Mouse (Mus musculus) lung, postnatal 0 days (tissue): ENCODE results near the gene Lhpp. TPM values are rescaled to one million over a fixed set of nuclear protein-coding genes. Genes with fewer than 3 reads are reported as not detected.

Experiments used
- ATAC-seq: fragments of 200-750 bp; cut with Nextera tagmentation; 2 replicates; pipeline ENCODE4 v1.8.0; 2017; ENCODE audit warnings: moderate library complexity
- DNase-seq: peaks from one replicate; pipeline ENCODE4 v3.0.0-alpha.2; 2016; ENCODE audit warnings: low spot score
- H3K27ac ChIP-seq: fragments of 300-500 bp; sonication (generic); 2 replicates; pipeline ENCODE4 v1.5.1; 2014; ENCODE audit warnings: antibody characterized with exemption, mild to moderate bottlenecking, low read length, mixed read lengths
- H3K27me3 ChIP-seq: fragments of 300-500 bp; sonication (generic); replicated peaks from 2 replicates; pipeline ENCODE4 v1.6.1; 2014; ENCODE audit warnings: low read length, mixed read lengths; ENCODE audit not compliant: insufficient read depth
- H3K36me3 ChIP-seq: fragments of 300-500 bp; sonication (generic); 2 replicates; pipeline ENCODE4 v1.6.1; 2014; ENCODE audit warnings: low read length, mixed read lengths; ENCODE audit not compliant: insufficient read depth
- H3K4me1 ChIP-seq: fragments of 300-500 bp; sonication (generic); 2 replicates; pipeline ENCODE4 v1.6.1; 2014; ENCODE audit warnings: antibody characterized with exemption, low read depth, low read length, mixed read lengths; ENCODE audit not compliant: insufficient read depth
- H3K4me2 ChIP-seq: fragments of 300-500 bp; sonication (generic); replicated peaks from 2 replicates; pipeline ENCODE4 v1.6.1; 2014; ENCODE audit warnings: low read depth, mild to moderate bottlenecking, low read length, moderate library complexity, mixed read lengths
- H3K4me3 ChIP-seq: fragments of 300-500 bp; sonication (generic); 2 replicates; pipeline ENCODE4 v1.5.1; 2014; ENCODE audit warnings: low read depth, low read length
- H3K9ac ChIP-seq: fragments of 300-500 bp; sonication (generic); replicated peaks from 2 replicates; pipeline ENCODE4 v1.6.1; 2014; ENCODE audit warnings: low read depth, mild to moderate bottlenecking
- H3K9me3 ChIP-seq: fragments of 300-500 bp; sonication (generic); 2 replicates; pipeline ENCODE4 v1.6.1; 2016; ENCODE audit warnings: low read length, mixed read lengths
- CTCF ChIP-seq: IDR thresholded peaks from 2 replicates; pipeline ENCODE4 v1.5.1; 2016; ENCODE audit warnings: antibody characterized with exemption, mild to moderate bottlenecking
- EP300 ChIP-seq: IDR thresholded peaks from 2 replicates; pipeline ENCODE4 v1.6.1; 2016; ENCODE audit warnings: antibody characterized with exemption, mild to moderate bottlenecking, control low read depth
- WGBS: fragments of 180-500 bp; shearing (Covaris S2); extraction: QIAGEN DNeasy Blood & Tissue Kit; methylation state at CpG from one replicate; pipeline ENCODE4 v1.1.7; 2014; 5-methylcytosine and 5-hydroxymethylcytosine counted together
- polyA plus RNA-seq: library from polyadenylated mRNA; unstranded; fragments of >200 nt; fragmentation: Nextera tagmentation; extraction: Ambion mirVana; gene quantifications from 2 replicates; pipeline ENCODE4 v1.2.1, GENCODE M21; 2015

Gene Lhpp
- polyA plus RNA-seq, 1 experiment from 2014 or later: 5.9 TPM

DNA sequence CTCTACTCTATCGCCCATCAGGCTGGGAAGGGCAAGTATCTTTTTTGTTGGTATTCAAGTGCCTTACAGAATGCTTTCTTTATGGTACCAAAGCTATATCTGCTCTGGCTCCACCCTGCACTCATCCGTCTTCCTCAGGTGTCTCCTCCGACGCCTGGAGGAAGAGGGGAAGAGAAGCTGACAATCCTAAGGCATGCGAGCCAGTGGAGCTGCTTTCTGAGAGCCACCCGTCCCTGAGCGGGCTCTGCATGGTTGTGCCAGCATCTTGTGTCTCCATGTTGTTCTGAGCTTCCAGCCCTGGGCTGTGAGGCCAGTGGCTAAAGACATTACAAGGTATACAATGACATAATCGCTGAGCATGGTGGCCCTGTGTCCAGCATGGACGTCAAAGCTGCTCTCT, 123.8 kb downstream of the Lhpp start:
- Histone ChIP-seq H3K27me3 (no peaks in the 10 kb centered on the region), H3K9me3 (no peaks in the 10 kb centered on the region), H3K27ac (no peak overlapping the region), H3K4me3 (no peak overlapping the region), H3K36me3 (no peaks in the 10 kb centered on the region), H3K9ac (no peak overlapping the region), H3K4me1 (peaks cover 27% of the 10 kb centered on the region; the same call in 1 of the 2 replicates), H3K4me2 (no peak overlapping the region)
- TF ChIP-seq EP300 (no peak), CTCF (no peak)
- no peak for ATAC-seq
- DNase-seq: no peak
- WGBS: 74% methylated on average over 9 of the region's 9 CpGs

DNA sequence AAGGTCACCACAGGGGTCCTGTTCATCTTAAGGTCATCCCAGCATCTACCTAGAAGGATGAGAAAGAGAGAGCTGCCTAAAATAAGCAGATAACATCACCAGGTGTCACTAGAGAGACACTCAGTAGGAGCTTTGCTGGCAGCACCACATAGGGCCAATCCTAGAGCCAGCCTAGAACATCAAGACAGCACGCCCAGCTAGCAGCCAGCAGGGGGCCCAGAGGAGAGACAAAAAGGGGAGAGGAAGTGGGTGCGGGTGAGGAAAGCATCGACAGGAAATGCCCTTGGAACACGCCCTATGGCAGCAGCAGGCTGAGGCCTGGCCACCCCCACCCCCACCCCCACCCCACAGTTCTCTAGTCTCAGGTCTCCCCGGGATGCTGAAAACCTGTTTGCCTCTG, 124.7 kb downstream of the Lhpp start:
- Histone ChIP-seq H3K36me3 (no peaks in the 10 kb centered on the region), H3K27ac (peak overlapping the region; percentile 90), H3K4me3 (no peak overlapping the region), H3K9ac (no peak overlapping the region), H3K4me1 (peaks cover 22% of the 10 kb centered on the region; the same call in 1 of the 2 replicates), H3K9me3 (no peaks in the 10 kb centered on the region), H3K4me2 (no peak overlapping the region), H3K27me3 (no peaks in the 10 kb centered on the region)
- DNase-seq: peak; percentile 92
- 30% methylated on average over 5 of the region's 5 CpGs for WGBS
- peak; percentile 81 for ATAC-seq
- TF ChIP-seq EP300 (no peak), CTCF (peak; percentile 81)

DNA sequence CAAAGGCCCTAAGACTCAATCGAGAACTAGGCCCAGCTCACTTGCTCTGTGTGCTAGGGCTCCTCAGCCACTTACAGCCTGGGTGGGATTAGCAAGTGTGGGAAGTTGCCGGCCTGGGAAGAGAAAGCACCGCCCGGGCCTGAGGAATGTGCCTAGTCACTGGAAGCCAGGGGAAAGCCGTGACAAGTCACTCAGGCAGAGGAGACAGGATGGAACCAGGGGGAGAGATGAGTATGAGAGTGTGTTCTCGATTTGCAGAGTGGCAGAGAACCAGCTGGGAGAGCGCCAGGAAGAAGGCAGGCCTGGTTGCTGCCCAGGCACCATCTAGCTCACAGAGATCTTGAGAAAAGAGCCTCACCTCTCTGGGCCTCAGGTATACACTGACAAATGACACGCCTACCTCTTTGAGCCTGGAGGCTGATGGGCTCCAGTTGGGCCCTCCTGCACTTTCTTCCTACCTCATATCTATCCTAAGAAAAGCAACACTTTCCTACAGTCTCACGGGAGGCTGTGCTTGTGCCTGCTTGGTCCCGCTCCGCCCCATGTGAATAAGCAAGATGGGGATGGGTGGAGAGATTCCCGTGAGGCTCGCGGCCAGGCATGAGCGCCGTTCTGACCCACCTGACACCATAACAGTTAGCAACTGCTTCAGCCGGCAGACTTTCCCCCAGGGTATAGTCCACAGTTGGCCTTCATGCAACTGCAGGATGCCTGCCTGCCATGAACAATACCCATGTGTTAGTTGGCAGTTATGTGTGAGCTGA, 125.8 kb downstream of the Lhpp start:
- peak overlapping the region; percentile 90 for H3K27ac ChIP-seq
- TF ChIP-seq CTCF (no peak), EP300 (0 out of 2 replicates have a peak, but pooled peaks have one; percentile 21)
- no peaks in the 10 kb centered on the region for H3K9me3 ChIP-seq
- H3K4me2 ChIP-seq: no peak overlapping the region
- no peaks in the 10 kb centered on the region for H3K27me3 ChIP-seq
- ATAC-seq: peak; percentile 76
- H3K36me3 ChIP-seq: no peaks in the 10 kb centered on the region
- no peak overlapping the region for H3K9ac ChIP-seq
- no peak overlapping the region for H3K4me3 ChIP-seq
- H3K4me1 ChIP-seq: peaks cover 17% of the 10 kb centered on the region; the same call in 1 of the 2 replicates
- peak; percentile 81 for DNase-seq
- WGBS: 48% methylated on average over 17 of the region's 17 CpGs

DNA sequence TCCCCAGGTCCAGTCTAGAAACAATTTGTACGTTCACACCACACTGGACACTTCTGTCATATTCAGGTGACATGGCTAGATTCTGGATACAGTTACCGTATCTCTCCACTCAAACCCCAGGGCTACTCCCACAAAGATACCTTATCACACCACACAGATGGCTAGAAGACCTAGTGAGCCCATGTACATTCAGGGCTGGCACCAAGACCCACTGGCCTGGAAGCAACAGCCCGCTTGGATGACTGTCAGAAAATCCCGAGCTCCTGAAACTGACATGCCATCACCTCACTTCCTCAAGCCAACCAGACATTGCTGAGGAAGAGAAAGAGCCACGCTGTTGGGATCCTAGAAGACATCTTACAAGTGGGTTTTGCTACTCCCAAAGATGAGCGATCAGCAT, 128.4 kb downstream of the Lhpp start:
- Histone ChIP-seq H3K9me3 (no peaks in the 10 kb centered on the region), H3K4me2 (no peak overlapping the region), H3K27me3 (no peaks in the 10 kb centered on the region), H3K9ac (no peak overlapping the region), H3K36me3 (no peaks in the 10 kb centered on the region), H3K27ac (no peak overlapping the region), H3K4me1 (peaks cover 16% of the 10 kb centered on the region; the same call in 1 of the 2 replicates), H3K4me3 (no peak overlapping the region)
- WGBS: 86% methylated on average over 6 of the region's 6 CpGs
- no peak for DNase-seq
- no peak for TF ChIP-seq EP300
- no peak for TF ChIP-seq CTCF
- ATAC-seq: no peak

DNA sequence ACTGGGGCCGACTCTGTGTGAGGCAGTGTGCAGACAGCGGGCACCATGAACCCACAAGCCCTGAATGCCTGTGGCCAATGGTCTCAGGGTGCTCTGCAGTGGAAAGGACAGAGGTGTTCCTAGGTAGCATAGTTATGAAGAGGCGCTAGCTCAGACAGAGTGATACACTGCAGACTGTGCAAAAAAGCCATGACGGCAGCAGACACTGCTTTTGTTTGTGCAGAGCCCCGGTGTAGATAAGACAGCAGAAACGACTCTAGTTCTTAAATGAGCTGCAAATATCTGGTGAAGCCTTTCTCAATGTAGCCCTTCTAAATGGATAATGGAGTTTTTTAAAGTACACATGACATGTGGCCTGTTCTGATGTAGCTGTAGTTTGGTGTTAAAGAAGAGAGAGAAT, 129.4 kb downstream of the Lhpp start:
- ATAC-seq (no peak), DNase-seq (no peak)
- H3K9me3 ChIP-seq: no peaks in the 10 kb centered on the region
- H3K27me3 ChIP-seq: no peaks in the 10 kb centered on the region
- peaks cover 15% of the 10 kb centered on the region; the same call in 1 of the 2 replicates for H3K4me1 ChIP-seq
- no peak overlapping the region for H3K9ac ChIP-seq
- WGBS: 65% methylated on average over 6 of the region's 6 CpGs
- no peak overlapping the region for H3K27ac ChIP-seq
- H3K36me3 ChIP-seq: no peaks in the 10 kb centered on the region
- H3K4me2 ChIP-seq: no peak overlapping the region
- TF ChIP-seq EP300: no peak
- TF ChIP-seq CTCF: no peak
- no peak overlapping the region for H3K4me3 ChIP-seq

DNA sequence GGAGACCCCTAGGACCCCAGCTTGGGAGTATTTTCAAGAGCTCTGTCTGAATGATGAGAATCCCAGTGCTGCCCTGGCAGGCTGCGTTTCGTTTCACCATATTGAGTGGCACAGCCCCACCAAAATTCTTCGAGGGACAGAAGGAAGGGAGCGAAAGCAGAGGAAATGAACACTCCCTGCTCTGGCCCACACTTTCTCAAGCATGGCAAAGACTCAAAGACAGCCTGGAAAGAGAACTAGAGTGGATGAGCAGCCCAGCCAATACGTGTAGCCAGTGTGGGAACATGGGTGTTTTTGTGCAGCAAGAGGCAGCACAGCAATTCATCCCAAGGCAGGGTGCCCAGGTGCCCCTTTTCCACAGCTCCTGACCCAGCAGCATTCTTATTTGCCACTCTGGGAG, 132.5 kb downstream of the Lhpp start:
- Histone ChIP-seq H3K4me2 (no peak overlapping the region), H3K4me3 (no peak overlapping the region), H3K36me3 (0 out of 2 replicates have a peak, but pooled peaks cover 5% of the 10 kb centered on the region), H3K9me3 (no peaks in the 10 kb centered on the region), H3K4me1 (no peaks in the 10 kb centered on the region; the same call in none of the 2 replicates), H3K27ac (no peak overlapping the region), H3K9ac (no peak overlapping the region), H3K27me3 (no peaks in the 10 kb centered on the region)
- ATAC-seq: no peak
- TF ChIP-seq CTCF (no peak), EP300 (no peak)
- WGBS: 85% methylated on average over 5 of the region's 5 CpGs
- DNase-seq: no peak
